Mouse (Mus musculus) myocyte (in vitro differentiated cells): ENCODE results near the gene Dusp28. TPM values are rescaled to one million over a fixed set of nuclear protein-coding genes. Genes with fewer than 3 reads are reported as not detected.
A peak's percentile ranks its signal among the peaks of the same experiment; 100 is the strongest.

Experiments used
- H3K27me3 ChIP-seq: one replicate; pipeline ENCODE4 v1.6.1; 2011; ENCODE audit not compliant: control insufficient read depth, insufficient read depth, insufficient read length
- H3K36me3 ChIP-seq: one replicate; pipeline ENCODE4 v1.6.1; 2011; ENCODE audit not compliant: control insufficient read depth, insufficient read depth
- H3K4me2 ChIP-seq: one replicate; pipeline ENCODE4 v1.6.1; 2011; ENCODE audit warnings: low read depth, control low read depth
- H3K4me3 ChIP-seq: one replicate; pipeline ENCODE4 v1.5.1; 2011; ENCODE audit warnings: mild to moderate bottlenecking, control low read depth, moderate library complexity
- H3K79me2 ChIP-seq: one replicate; pipeline ENCODE4 v1.6.1; 2011; ENCODE audit not compliant: control insufficient read depth, insufficient read depth
- H3ac ChIP-seq: one replicate; pipeline ENCODE4 v1.6.1; 2011; ENCODE audit not compliant: control insufficient read depth, insufficient read length
- CEBPB ChIP-seq: IDR thresholded peaks from 2 replicates; pipeline ENCODE4 v1.6.1; 2011; ENCODE audit warnings: mild to moderate bottlenecking, moderate library complexity; ENCODE audit not compliant: poor library complexity, insufficient read depth, severe bottlenecking
- E2F4 ChIP-seq: IDR thresholded peaks from one replicate; pipeline ENCODE4 v1.6.1; 2011; ENCODE audit warnings: mild to moderate bottlenecking, control low read depth, moderate library complexity; ENCODE audit not compliant: insufficient read depth
- MAX ChIP-seq: IDR thresholded peaks from one replicate; pipeline ENCODE4 v1.6.1; 2011; ENCODE audit warnings: low read depth, mild to moderate bottlenecking, control low read depth
- MYOD1 ChIP-seq, 3 experiments: IDR thresholded peaks; one replicate each; pipeline ENCODE4 v1.6.1; 2011; ENCODE audit warnings: control low read depth in 2 of 3, low read depth in 2 of 3, mild to moderate bottlenecking in 2 of 3, moderate library complexity in 1 of 3; ENCODE audit not compliant: insufficient read length in 2 of 3, control insufficient read depth in 1 of 3
- MYOG ChIP-seq, 3 experiments: IDR thresholded peaks; one replicate each; pipeline ENCODE4 v1.6.1; 2011; ENCODE audit warnings: control low read depth in 2 of 3, low read depth in 2 of 3, mild to moderate bottlenecking in 2 of 3; ENCODE audit not compliant: insufficient read length in 2 of 3, control insufficient read depth in 1 of 3, insufficient read depth in 1 of 3
- POLR2A ChIP-seq: IDR thresholded peaks from one replicate; pipeline ENCODE4 v1.6.1; 2011; ENCODE audit warnings: low read depth, mild to moderate bottlenecking, control low read depth, moderate library complexity; ENCODE audit not compliant: insufficient read length
- POLR2AphosphoS2 ChIP-seq: IDR thresholded peaks from one replicate; pipeline ENCODE4 v1.6.1; 2011; ENCODE audit warnings: low read depth, control low read depth; ENCODE audit not compliant: insufficient read length
- REST ChIP-seq: IDR thresholded peaks from one replicate; pipeline ENCODE4 v1.6.1; 2011; ENCODE audit warnings: mild to moderate bottlenecking, control low read depth, moderate library complexity; ENCODE audit not compliant: insufficient read depth, insufficient read length
- SRF ChIP-seq: IDR thresholded peaks from one replicate; pipeline ENCODE4 v1.6.1; 2011; ENCODE audit warnings: low read depth; ENCODE audit not compliant: control insufficient read depth, insufficient read length
- TCF12 ChIP-seq: IDR thresholded peaks from one replicate; pipeline ENCODE4 v1.6.1; 2011; ENCODE audit warnings: mild to moderate bottlenecking, control low read depth; ENCODE audit not compliant: poor library complexity, insufficient read depth, severe bottlenecking
- TCF3 ChIP-seq: IDR thresholded peaks from one replicate; pipeline ENCODE4 v1.6.1; 2011; ENCODE audit warnings: low read depth, control low read depth; ENCODE audit not compliant: insufficient read length
- USF1 ChIP-seq: IDR thresholded peaks from one replicate; pipeline ENCODE4 v1.6.1; 2011; ENCODE audit warnings: low read depth, mild to moderate bottlenecking, control low read depth, moderate library complexity
- polyA plus RNA-seq: library from polyadenylated mRNA; unstranded; fragments of >200 nt; fragmentation: generic; extraction: Trizol; gene quantifications from one replicate; pipeline ENCODE4 v1.2.1, GENCODE M21; 2012; ENCODE audit warnings: missing spikeins

Gene Dusp28
- polyA plus RNA-seq, 1 experiment = 40.9 TPM

DNA sequence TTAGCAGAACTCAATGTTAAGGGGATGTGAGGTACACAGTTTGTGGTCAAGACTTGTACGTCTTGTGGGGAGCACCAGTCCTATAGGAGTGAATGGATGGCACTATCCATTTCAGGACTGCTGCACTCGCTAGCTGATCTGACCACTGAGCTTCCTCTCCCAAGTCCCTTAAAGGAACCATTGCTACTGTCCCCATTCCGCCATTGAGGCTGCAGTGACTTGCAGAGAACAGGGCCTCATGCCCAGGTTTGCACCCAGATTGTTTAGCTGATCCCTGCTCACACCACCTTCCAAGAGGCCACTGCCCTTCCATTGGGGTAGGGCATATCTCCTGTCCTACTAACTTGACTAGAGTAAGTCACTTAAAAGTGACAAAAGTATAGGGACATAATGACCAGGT, 1.9 kb downstream of the Dusp28 start:
- no peak overlapping the region for H3K4me3 ChIP-seq
- no peak overlapping the region for H3K4me2 ChIP-seq
- no peak for TF ChIP-seq POLR2A
- TF ChIP-seq USF1 = no peak
- TF ChIP-seq MYOD1 (IDR thresholded peaks at IDR 0.05; ENCODE audit: control insufficient read depth in 1 of 3, insufficient read length in 2 of 3, low read depth in 2 of 3) = no peak
- no peak for TF ChIP-seq REST
- no peak for TF ChIP-seq MYOG (IDR thresholded peaks at IDR 0.05; ENCODE audit: control insufficient read depth in 1 of 3, insufficient read depth in 1 of 3, insufficient read length in 2 of 3, low read depth in 2 of 3)
- TF ChIP-seq TCF12 = no peak
- no peak for TF ChIP-seq CEBPB
- TF ChIP-seq SRF = no peak
- TF ChIP-seq TCF3 = no peak
- TF ChIP-seq E2F4 = no peak
- TF ChIP-seq MAX = no peak
- TF ChIP-seq POLR2AphosphoS2 = no peak
- peaks cover 10% of the 10 kb centered on the region for H3K79me2 ChIP-seq
- no peak overlapping the region for H3ac ChIP-seq
- no peaks in the 10 kb centered on the region for H3K36me3 ChIP-seq
- H3K27me3 ChIP-seq = no peaks in the 10 kb centered on the region

DNA sequence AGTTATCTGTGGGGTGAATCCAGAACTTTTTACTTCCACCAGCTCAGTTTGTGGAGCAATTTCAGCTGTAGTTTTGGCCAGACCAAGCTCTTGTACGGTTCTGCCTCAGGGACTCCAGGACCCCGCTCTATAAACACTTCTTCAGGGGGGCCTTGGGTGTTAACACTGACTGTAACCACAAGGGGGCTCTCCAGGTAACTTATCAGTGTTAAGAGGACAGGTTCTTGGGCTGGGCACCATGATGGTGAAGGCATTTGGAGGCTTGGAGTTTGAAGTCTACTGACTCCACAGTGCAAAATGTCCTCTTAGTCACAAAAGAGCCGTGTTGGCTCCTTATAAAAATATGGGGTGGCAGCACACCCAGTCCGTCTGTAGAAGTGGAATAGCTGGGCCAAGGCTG, 2.3 kb downstream of the Dusp28 start:
- Histone ChIP-seq H3ac (no peak overlapping the region), H3K4me3 (peak overlapping the region; percentile 27), H3K36me3 (no peaks in the 10 kb centered on the region), H3K79me2 (peaks cover 10% of the 10 kb centered on the region), H3K4me2 (peak overlapping the region; percentile 68), H3K27me3 (no peaks in the 10 kb centered on the region)
- TF ChIP-seq E2F4 = no peak
- TF ChIP-seq SRF = no peak
- no peak for TF ChIP-seq REST
- no peak for TF ChIP-seq CEBPB
- no peak for TF ChIP-seq MAX
- TF ChIP-seq POLR2AphosphoS2 = no peak
- no peak for TF ChIP-seq TCF3
- TF ChIP-seq POLR2A = no peak
- TF ChIP-seq TCF12 = no peak

DNA sequence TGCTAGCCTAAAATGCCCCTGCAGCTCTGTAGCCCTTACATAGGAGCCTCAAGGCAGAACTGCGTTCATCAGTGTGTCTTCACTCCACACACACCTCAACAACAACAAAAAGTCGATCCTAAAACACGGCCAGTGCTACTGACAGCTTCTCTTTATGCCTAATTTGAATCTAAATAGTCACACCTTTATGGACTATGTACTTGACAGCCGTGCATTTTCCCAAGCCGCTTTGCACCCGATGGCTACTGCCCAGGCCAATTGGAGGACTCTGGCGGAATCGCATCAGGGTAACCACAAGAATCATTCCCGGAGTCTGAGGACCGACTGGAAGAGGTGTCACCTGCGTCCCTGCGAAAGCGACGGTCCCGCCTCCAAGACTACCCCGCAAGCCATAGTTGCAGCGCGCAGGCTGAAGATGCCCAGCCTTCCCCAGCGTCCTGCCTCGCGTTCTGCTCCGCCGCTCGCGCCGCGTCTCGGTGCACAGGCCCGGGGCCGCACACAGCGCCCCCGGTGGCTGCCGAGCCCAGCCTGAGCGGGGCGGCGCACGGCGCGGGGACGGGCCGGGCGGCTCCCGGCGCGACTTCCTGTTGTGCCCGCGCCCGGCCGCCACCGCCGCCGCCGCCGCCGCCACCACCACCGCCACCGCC, 3.6 kb downstream of the Dusp28 start, which contains the start of gene Rnpepl1:
TSS of gene Rnpepl1 (plus strand) at position 545 of the 647 bp plus-strand sequence.
- peaks cover 5% of the 10 kb centered on the region for H3K36me3 ChIP-seq
- H3K27me3 ChIP-seq = no peaks in the 10 kb centered on the region
- peak within 1 kb of the TSS; percentile 27 for H3K4me3 ChIP-seq
- TF ChIP-seq POLR2A (peak; percentile 79), MYOD1 (IDR thresholded peaks at IDR 0.05; ENCODE audit: control insufficient read depth in 1 of 3, insufficient read length in 2 of 3, low read depth in 2 of 3) (no peak), TCF12 (no peak), MAX (no peak), POLR2AphosphoS2 (peak; percentile 87), MYOG (IDR thresholded peaks at IDR 0.05; ENCODE audit: control insufficient read depth in 1 of 3, insufficient read depth in 1 of 3, insufficient read length in 2 of 3, low read depth in 2 of 3) (peak in 2 of 3 experiments; percentile 14 to 51), E2F4 (no peak), SRF (no peak)
- H3K79me2 ChIP-seq = peaks cover 10% of the 10 kb centered on the region
- peak within 1 kb of the TSS; percentile 79 for H3ac ChIP-seq
- peak within 1 kb of the TSS; percentile 76 for H3K4me2 ChIP-seq

DNA sequence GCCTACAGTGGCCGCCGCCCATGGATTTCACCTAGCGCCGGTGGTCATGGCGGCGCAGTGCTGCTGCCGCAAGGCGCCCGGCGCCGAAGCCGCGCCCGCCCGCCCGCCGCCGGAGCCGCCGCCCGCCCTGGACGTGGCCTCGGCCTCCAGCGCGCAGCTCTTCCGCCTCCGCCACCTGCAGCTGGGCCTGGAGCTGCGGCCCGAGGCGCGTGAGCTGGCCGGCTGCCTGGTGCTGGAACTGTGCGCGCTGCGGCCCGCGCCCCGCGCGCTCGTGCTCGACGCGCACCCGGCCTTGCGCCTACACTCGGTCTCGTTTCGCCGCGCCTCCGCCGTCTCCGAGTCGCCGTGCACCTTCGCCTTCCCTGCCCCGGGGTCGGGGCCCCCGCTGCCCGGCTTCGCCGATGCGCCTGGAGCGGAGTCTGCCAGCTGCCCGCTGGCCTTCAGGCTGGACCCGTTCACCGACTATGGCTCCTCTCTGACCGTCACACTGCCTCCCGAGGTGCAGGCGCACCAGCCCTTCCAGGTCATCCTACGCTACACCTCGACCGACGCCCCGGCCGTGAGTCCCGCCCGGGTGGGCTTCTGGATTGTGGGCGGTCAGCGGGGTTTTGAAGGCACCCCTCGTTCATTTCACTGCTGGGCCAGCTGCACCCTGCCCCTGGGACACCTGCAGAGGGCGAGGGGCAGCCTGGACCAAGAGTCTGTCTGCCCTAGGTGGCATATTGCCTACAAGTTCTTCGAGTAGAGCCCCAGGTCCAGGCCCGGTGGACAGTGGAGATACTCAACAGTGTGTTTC, 4.3 kb downstream of the Dusp28 start:
- H3K27me3 ChIP-seq = no peaks in the 10 kb centered on the region
- H3ac ChIP-seq = peak overlapping the region; percentile 79
- peak; percentile 65 for TF ChIP-seq POLR2A
- TF ChIP-seq MYOD1 (IDR thresholded peaks at IDR 0.05; ENCODE audit: control insufficient read depth in 1 of 3, insufficient read length in 2 of 3, low read depth in 2 of 3) = peak in 1 of 3 experiments; percentile 25
- TF ChIP-seq MYOG (IDR thresholded peaks at IDR 0.05; ENCODE audit: control insufficient read depth in 1 of 3, insufficient read depth in 1 of 3, insufficient read length in 2 of 3, low read depth in 2 of 3) = peak in 2 of 3 experiments; percentile 15 to 49
- no peak for TF ChIP-seq MAX
- H3K36me3 ChIP-seq = peaks cover 6% of the 10 kb centered on the region
- H3K4me3 ChIP-seq = peak overlapping the region; percentile 27
- peaks cover 10% of the 10 kb centered on the region for H3K79me2 ChIP-seq
- H3K4me2 ChIP-seq = peak overlapping the region; percentile 76
